Mouse (Mus musculus) heart, embryonic 10.5 days (tissue): ENCODE data around the gene Krtap2-4. TPM values are rescaled to one million over a fixed set of nuclear protein-coding genes. Genes with fewer than 3 reads are reported as not detected.
"Not testable (repeated sequence)": the region's sequence is repeated elsewhere in the genome, so short reads cannot be mapped to it uniquely, and the experiment has no call there.

ENCODE experiments used
- DNase-seq: peaks from one replicate; pipeline ENCODE4 v3.0.0-alpha.2; 2017; ENCODE audit warnings: low spot score
- H3K27ac ChIP-seq: fragments of 300-500 bp; sonication (generic); 2 replicates; pipeline ENCODE4 v1.5.1; 2016; ENCODE audit warnings: mild to moderate bottlenecking
- H3K27me3 ChIP-seq: fragments of 300-500 bp; sonication (generic); 2 replicates; pipeline ENCODE4 v1.6.1; 2016; ENCODE audit warnings: mild to moderate bottlenecking; ENCODE audit not compliant: poor library complexity, insufficient read depth, severe bottlenecking
- H3K36me3 ChIP-seq: fragments of 300-500 bp; sonication (generic); 2 replicates; pipeline ENCODE4 v1.6.1; 2016; ENCODE audit warnings: mild to moderate bottlenecking, moderate library complexity
- H3K4me1 ChIP-seq: fragments of 300-500 bp; sonication (generic); 2 replicates; pipeline ENCODE4 v1.6.1; 2016; ENCODE audit warnings: mild to moderate bottlenecking
- H3K4me3 ChIP-seq: fragments of 300-500 bp; sonication (generic); 2 replicates; pipeline ENCODE4 v1.5.1; 2016; ENCODE audit warnings: mild to moderate bottlenecking, moderate library complexity
- H3K9me3 ChIP-seq: fragments of 300-500 bp; sonication (generic); 2 replicates; pipeline ENCODE4 v1.6.1; 2016; ENCODE audit warnings: mild to moderate bottlenecking, moderate library complexity
- WGBS: fragments of 180-500 bp; shearing (Covaris S2); methylation state at CpG from one replicate; pipeline ENCODE4 v1.1.7; 2016; 5-methylcytosine and 5-hydroxymethylcytosine counted together
- polyA plus RNA-seq: library from polyadenylated mRNA; unstranded; fragments of >200 nt; fragmentation: Nextera tagmentation; extraction: Ambion mirVana; gene quantifications from 2 replicates; pipeline ENCODE4 v1.2.1, GENCODE M21; 2016

The Krtap2-4 gene
- polyA plus RNA-seq, result not detected in 2 replicates

DNA sequence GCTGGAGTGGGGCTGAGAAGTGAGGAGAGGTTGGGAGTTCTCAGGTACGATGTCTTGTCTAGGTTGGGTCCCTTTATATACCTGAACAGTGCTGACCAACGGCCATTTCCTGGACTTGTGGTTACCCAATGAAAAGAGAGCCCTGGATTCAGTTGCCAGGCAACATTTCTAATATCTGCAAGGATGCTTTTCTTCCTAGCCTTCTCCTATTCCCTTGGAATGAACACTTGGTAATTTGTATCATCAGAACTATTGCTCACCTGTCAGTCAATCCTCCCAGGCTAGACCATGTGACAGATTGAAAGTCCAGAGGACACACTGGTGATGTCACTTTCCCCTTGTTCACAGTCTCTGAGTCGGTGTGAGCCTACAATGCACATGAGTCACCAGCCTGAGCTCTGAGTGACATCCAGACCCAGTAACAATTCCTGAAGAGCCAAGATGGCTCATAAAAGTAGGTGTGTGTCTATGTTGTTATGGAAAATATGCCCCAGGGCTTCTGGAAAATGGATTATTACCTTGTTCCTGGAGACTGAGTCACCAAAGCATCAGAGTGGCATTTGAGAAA lies at the start of gene Krtap2-4:
Gene Krtap2-4, minus strand, starts transcription at position 51 of the 568 bp plus-strand sequence.
- H3K9me3 ChIP-seq, result no peaks in the 10 kb centered on the region
- WGBS, result 73% methylated on average over 3 of the region's 3 CpGs
- no peak within 1 kb of the TSS for H3K27ac ChIP-seq
- no peak within 1 kb of the TSS for H3K4me3 ChIP-seq
- no peaks in the 10 kb centered on the region for H3K4me1 ChIP-seq
- no peaks in the 10 kb centered on the region for H3K36me3 ChIP-seq
- H3K27me3 ChIP-seq, result no peaks in the 10 kb centered on the region
- DNase-seq, result no peak

DNA sequence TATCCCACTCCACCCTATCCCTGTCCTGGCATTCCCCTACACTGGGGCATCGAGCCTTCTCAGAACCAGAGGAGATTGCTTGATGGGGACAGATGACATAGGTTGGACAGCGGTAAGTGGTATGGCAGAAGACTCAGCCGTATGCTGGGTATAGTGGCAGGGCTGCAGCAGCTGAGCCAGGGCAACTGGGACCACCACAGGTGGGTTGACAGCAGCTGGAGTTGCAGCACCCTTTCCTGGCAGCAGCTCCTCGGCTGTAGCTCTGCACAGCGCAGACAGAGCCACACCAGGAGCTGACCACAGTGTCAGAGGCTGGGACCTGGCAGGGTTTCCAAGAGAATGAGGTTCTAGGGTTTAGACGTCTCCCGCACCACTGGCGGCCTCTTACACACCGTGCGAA lies 48.2 kb upstream of the Krtap2-4 start:
- Histone ChIP-seq H3K27ac (no peak overlapping the region), H3K9me3 (no peaks in the 10 kb centered on the region), H3K4me3 (no peak overlapping the region), H3K27me3 (0 out of 2 replicates have a peak, but pooled peaks cover 5% of the 10 kb centered on the region), H3K4me1 (peaks cover 3% of the 10 kb centered on the region; the same call in 1 of the 2 replicates), H3K36me3 (no peaks in the 10 kb centered on the region)
- no peak for DNase-seq
- WGBS, result 83% methylated on average over 10 of the region's 10 CpGs

DNA sequence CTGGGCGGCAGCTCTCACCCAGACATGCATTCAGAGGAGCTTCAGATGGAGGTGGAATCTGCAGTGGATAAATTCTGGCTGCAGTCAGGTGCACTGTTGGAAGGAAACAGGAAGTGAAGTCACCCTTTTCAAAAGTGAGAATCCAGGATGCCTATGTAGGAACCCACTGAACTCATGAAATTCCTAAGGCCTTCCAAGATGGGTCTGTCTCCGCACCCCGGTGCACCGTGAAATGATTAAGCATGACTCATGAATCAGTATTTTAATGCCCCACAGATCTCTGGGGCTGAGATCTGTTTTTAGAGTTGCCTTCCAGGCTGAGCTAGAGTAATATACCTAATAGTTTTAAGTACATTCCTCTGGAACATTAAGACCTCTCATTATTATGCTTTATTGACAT lies 44.6 kb upstream of the Krtap2-4 start:
- WGBS, result 83% methylated on average over 4 of the region's 4 CpGs
- no peaks in the 10 kb centered on the region for H3K36me3 ChIP-seq
- no peak overlapping the region for H3K27ac ChIP-seq
- DNase-seq, result no peak
- no peaks in the 10 kb centered on the region for H3K27me3 ChIP-seq
- no peaks in the 10 kb centered on the region for H3K9me3 ChIP-seq
- no peak overlapping the region for H3K4me3 ChIP-seq
- H3K4me1 ChIP-seq, result peaks cover 3% of the 10 kb centered on the region; the same call in 1 of the 2 replicates

DNA sequence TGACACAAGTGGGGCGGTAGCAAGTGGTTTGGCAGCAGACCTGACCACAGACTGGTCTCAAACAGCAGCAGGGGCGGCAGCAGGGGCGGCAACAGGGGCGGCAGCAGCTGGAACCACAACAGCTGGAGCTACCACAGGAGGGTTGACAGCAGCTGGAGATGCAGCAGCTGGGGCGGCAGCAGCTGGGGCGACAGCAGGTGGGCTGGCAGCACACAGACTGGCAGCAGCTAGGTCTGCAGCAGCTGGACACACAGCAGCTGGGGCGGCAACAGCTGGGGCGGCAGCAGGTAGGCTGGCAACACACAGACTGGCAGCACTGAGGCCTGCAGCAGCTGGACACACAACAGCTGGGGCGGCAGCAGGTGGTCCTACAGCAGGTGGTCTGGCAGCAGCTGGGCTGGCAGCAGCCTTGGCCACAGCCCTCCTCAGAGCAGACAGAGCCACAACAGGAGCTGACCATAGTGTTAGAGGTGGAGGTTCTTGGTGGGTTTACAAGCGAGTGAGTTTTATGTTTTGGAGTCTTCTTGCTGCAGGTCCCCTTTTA lies 43.9 kb upstream of the Krtap2-4 start, which contains the start of gene Gm11563:
Gene Gm11563, minus strand, starts transcription at position 494 of the 544 bp plus-strand sequence.
- not testable (repeated sequence) for H3K27me3 ChIP-seq, DNase-seq
- 57% methylated on average over 10 of the region's 10 CpGs for WGBS

DNA sequence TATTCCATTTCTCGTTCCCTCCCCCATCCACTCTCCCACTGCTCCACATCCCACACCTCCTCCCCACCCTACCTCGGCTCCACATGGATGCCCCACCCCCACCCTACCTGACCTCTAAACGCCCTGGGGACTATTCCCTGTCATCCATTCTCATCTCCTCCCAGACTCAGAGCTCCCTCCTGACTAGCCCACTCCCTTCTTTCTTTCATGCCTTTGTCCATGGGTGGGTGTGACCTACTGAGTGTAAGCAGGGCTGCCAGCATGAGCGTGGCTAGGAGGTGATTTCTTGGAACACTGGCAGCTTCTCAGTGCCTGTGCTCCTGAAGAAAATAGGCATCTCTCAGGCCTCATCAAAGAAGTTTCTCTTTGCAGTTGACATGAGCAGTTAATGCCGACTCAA lies 42.4 kb upstream of the Krtap2-4 start:
- no peak for DNase-seq
- no peaks in the 10 kb centered on the region for H3K4me1 ChIP-seq
- no peak overlapping the region for H3K27ac ChIP-seq
- no peaks in the 10 kb centered on the region for H3K36me3 ChIP-seq
- no peaks in the 10 kb centered on the region for H3K9me3 ChIP-seq
- H3K4me3 ChIP-seq, result no peak overlapping the region
- H3K27me3 ChIP-seq, result no peaks in the 10 kb centered on the region
- 56% methylated on average over 5 of the region's 5 CpGs for WGBS

More for the DNA sequence above, 43.9 kb upstream of the Krtap2-4 start, which contains the start of gene Gm11563:
- not testable (repeated sequence) for H3K27ac ChIP-seq, H3K36me3 ChIP-seq, H3K4me3 ChIP-seq, H3K9me3 ChIP-seq, H3K4me1 ChIP-seq

DNA sequence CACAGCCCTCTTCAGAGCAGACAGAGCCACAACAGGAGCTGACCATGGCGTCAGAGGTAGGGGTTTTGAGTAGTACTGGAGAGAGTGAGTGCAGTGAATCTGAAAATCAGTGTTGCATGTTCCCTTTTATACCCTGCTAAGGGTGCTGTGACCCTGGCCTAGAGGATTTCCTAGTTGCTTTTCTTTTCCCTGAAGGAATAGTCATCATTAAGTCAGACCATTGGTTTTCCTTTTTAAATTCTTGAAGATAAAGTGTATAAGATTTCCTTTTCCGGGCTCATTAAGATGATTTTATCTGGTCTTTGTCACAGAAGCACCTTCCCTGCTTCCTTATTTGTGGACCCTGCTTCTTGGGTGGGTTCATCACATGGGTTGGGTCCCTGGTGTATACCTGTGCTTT lies 35.5 kb upstream of the Krtap2-4 start, which contains the start of gene Gm11555:
Gene Gm11555, minus strand, starts transcription at position 101 of the 400 bp plus-strand sequence.
- no peaks in the 10 kb centered on the region for H3K4me1 ChIP-seq
- H3K27ac ChIP-seq, result no peak within 1 kb of the TSS
- no peak for DNase-seq
- no peaks in the 10 kb centered on the region for H3K9me3 ChIP-seq
- no peak within 1 kb of the TSS for H3K4me3 ChIP-seq
- H3K36me3 ChIP-seq, result no peaks in the 10 kb centered on the region
- H3K27me3 ChIP-seq, result no peaks in the 10 kb centered on the region
- 68% methylated on average over 2 of the region's 2 CpGs for WGBS

DNA sequence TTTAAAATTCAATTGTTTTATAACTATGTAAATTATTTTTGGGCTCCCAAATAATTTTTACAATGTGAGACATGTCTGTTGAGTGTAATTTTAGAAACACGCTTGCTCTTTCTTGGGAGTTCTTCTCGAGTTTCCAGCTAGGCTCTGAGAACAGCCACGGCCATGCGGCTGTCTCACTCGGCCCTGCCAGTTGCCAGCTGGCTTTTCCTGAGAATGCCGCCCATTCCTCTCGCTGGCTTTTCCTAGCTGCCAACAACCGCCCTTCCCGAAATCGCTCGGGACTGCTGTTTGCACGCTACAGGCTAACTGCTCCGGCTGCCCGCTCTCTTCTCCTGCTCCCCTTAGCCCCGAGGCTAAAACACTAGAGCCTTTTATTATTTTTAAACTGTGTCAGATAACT lies 31.8 kb upstream of the Krtap2-4 start:
- peaks cover 6% of the 10 kb centered on the region; the same call in 1 of the 2 replicates for H3K27me3 ChIP-seq
- H3K4me3 ChIP-seq, result no peak overlapping the region
- H3K9me3 ChIP-seq, result no peaks in the 10 kb centered on the region
- no peaks in the 10 kb centered on the region for H3K4me1 ChIP-seq
- DNase-seq, result no peak
- no peak overlapping the region for H3K27ac ChIP-seq
- no peaks in the 10 kb centered on the region for H3K36me3 ChIP-seq
- WGBS, result 80% methylated on average over 15 of the region's 15 CpGs

DNA sequence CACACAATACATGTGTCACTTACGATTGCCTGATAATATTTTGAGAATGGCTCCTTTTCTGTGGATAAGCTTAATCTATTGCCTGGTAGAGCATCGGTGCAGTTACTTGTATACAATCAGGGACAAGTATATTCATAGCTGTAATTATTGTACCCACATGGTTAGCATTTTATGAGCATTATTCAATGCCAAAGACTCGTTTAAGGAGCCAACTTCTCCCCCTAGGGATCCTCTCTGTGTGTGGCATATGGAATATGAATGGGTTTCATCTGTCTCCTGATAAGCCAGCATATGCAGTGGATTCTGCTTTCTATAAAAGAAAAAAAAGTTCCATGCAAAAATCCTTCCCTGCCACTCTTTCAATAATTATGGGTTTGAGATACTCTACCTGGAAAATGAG lies 29.7 kb upstream of the Krtap2-4 start:
- H3K4me1 ChIP-seq, result no peaks in the 10 kb centered on the region
- H3K9me3 ChIP-seq, result no peaks in the 10 kb centered on the region
- WGBS, result 80% methylated on average over 3 of the region's 3 CpGs
- H3K36me3 ChIP-seq, result no peaks in the 10 kb centered on the region
- H3K4me3 ChIP-seq, result no peak overlapping the region
- H3K27me3 ChIP-seq, result peaks cover 6% of the 10 kb centered on the region; the same call in 1 of the 2 replicates
- no peak overlapping the region for H3K27ac ChIP-seq
- no peak for DNase-seq

DNA sequence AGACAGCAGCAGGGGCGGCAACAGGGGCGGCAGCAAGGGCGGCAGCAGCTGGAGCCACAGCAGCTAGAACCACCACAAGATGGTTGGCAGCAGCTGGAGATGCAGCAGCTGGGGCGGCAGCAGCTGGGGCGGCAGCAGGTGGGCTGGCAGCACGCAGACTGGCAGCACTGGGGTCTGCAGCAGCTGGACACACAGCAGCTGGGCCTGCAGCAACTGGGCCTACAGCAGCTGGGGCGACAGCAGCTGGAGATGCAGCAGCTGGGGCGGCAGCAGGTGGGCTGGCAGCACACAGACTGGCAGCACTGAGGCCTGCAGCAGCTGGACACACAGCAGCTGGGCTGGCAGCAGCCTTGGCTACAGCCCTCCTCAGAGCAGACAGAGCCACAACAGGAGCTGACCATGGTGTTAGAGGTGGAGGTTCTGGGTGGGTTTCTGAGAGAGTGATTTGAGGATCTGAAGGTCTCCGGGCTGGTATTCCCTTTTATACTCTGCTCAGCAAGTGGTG lies 29.0 kb upstream of the Krtap2-4 start, which contains the start of gene Krtap4-7:
Gene Krtap4-7, minus strand, starts transcription at position 455 of the 505 bp plus-strand sequence.
- H3K36me3 ChIP-seq, DNase-seq, H3K4me3 ChIP-seq, H3K4me1 ChIP-seq, H3K27ac ChIP-seq, H3K27me3 ChIP-seq, H3K9me3 ChIP-seq: not testable (repeated sequence)
- WGBS, result 79% methylated on average over 9 of the region's 9 CpGs

DNA sequence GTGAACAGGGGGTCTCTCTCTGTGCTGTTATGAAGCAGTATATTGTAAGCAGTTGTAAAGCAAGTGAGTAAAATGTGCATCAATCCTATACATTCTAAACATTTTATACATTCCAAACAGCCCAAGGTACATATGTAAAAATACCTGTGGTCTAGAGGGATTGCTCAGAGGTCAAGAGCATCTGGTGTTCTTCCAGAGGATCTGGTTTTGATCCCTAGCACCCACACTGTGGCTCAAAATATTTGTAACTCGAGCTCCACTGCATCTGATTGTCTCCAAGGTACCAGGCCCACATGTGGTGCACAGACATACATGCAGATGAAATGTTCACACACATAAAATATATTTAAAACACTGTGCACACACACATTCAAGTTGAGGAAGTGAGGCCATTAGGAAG lies 26.3 kb upstream of the Krtap2-4 start:
- no peak overlapping the region for H3K4me3 ChIP-seq
- 30% methylated on average over 1 of the region's 1 CpGs for WGBS
- no peaks in the 10 kb centered on the region for H3K4me1 ChIP-seq
- H3K27me3 ChIP-seq, result peaks cover 6% of the 10 kb centered on the region; the same call in 1 of the 2 replicates
- no peak overlapping the region for H3K27ac ChIP-seq
- no peak for DNase-seq
- H3K36me3 ChIP-seq, result no peaks in the 10 kb centered on the region
- H3K9me3 ChIP-seq, result no peaks in the 10 kb centered on the region

DNA sequence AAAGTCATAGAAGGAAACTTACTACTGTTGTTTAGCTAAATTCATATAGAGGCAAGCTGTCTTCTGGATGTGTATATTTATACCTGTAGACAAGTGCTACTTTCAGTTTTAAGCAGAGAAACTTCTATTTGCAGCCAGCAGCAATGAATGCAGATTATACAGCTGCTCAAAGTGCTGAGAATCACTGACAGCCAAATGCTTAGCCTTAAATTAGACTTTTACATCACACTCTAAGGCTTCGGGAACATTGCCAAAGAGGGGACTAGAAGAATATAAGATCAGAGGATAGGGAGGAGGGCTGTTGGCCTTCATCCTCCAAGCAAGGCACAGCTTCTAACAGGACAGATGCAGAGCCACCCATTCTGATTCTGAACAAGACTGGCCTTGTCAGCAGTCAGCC lies 22.4 kb upstream of the Krtap2-4 start:
- Histone ChIP-seq H3K36me3 (no peaks in the 10 kb centered on the region), H3K4me1 (peaks cover 4% of the 10 kb centered on the region; the same call in 1 of the 2 replicates), H3K27me3 (peaks cover 7% of the 10 kb centered on the region; the same call in 1 of the 2 replicates), H3K4me3 (no peak overlapping the region), H3K9me3 (no peaks in the 10 kb centered on the region), H3K27ac (no peak overlapping the region)
- DNase-seq, result no peak
- 79% methylated on average over 1 of the region's 1 CpGs for WGBS

DNA sequence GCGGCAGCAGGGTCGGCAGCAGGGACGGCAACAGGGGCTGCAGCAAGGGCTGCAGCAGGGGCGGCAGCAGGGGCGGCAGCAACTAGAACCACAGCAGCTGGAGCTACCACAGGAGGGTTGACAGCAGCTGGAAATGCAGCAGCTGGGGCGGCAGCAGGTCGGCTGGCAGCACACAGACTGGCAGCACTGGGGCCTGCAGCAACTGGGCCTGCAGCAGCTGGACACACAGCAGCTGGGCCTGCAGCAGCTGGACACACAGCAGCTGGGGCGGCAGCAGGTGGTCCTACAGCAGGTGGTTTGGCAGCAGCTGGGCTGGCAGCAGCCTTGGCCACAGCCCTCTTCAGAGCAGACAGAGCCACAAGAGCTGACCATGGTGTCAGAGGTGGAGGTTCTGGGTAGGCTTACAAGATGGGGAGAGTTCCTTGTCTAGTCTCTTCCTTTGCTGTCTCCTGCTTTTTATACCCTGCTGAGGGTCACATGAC lies 20.0 kb upstream of the Krtap2-4 start, which contains the start of gene Krtap4-2:
Gene Krtap4-2, minus strand, starts transcription at position 432 of the 482 bp plus-strand sequence.
- 37% methylated on average over 8 of the region's 8 CpGs for WGBS
- Histone ChIP-seq H3K27me3 (peaks cover 7% of the 10 kb centered on the region; the same call in 1 of the 2 replicates), H3K4me1 (peaks cover 4% of the 10 kb centered on the region; the same call in 1 of the 2 replicates), H3K9me3 (no peaks in the 10 kb centered on the region), H3K27ac (no peak within 1 kb of the TSS), H3K4me3 (no peak within 1 kb of the TSS), H3K36me3 (no peaks in the 10 kb centered on the region)
- no peak for DNase-seq

DNA sequence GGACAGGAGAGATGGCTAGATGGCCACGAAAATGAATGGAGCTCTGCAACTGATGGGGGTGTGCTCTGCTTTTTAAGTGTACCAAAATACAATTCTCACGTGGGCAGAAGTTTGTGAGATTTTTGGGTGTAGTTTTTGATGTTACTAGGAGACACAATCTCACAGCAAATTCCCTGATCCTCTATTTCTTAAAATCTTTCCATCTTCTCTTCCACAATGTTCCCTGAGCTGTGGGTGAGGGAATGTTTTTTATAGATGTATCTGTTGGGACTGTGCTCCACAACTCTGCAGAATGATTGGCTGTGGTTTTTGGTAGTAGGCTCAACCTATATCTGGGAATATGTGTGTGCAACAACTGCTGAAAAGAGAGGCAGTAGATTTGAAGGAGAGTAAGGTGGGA lies 18.6 kb upstream of the Krtap2-4 start:
- Histone ChIP-seq H3K4me1 (peaks cover 4% of the 10 kb centered on the region; the same call in 1 of the 2 replicates), H3K4me3 (no peak overlapping the region), H3K27ac (no peak overlapping the region), H3K9me3 (no peaks in the 10 kb centered on the region), H3K36me3 (no peaks in the 10 kb centered on the region), H3K27me3 (peaks cover 7% of the 10 kb centered on the region; the same call in 1 of the 2 replicates)
- no peak for DNase-seq
- 71% methylated on average over 2 of the region's 2 CpGs for WGBS
